Mouse (Mus musculus) heart, postnatal 0 days (tissue): Measurements from ENCODE around the gene Rap1gap2. TPM values are rescaled to one million over a fixed set of nuclear protein-coding genes. Genes with fewer than 3 reads are reported as not detected.
A peak's percentile ranks its signal among the peaks of the same experiment; 100 is the strongest.

Source experiments
- ATAC-seq: fragments of 200-750 bp; cut with Nextera tagmentation; 2 replicates; pipeline ENCODE4 v1.8.0; 2017; ENCODE audit warnings: low read depth, moderate number of reproducible peaks, moderate library complexity; ENCODE audit not compliant: insufficient read depth
- DNase-seq: peaks from one replicate; pipeline ENCODE4 v3.0.0-alpha.2; 2016; ENCODE audit warnings: low spot score
- H3K27ac ChIP-seq: fragments of 300-500 bp; sonication (generic); 2 replicates; pipeline ENCODE4 v1.5.1; 2014; ENCODE audit warnings: low read depth, mild to moderate bottlenecking
- H3K27me3 ChIP-seq: fragments of 300-500 bp; sonication (generic); 2 replicates; pipeline ENCODE4 v1.6.1; 2014; ENCODE audit warnings: low read length, mixed read lengths; ENCODE audit not compliant: control insufficient read depth, insufficient read depth
- H3K36me3 ChIP-seq: fragments of 300-500 bp; sonication (generic); replicated peaks from 2 replicates; pipeline ENCODE4 v1.6.1; 2014; ENCODE audit warnings: low read length, mixed read lengths; ENCODE audit not compliant: control insufficient read depth, insufficient read depth
- H3K4me1 ChIP-seq: fragments of 300-500 bp; sonication (generic); 2 replicates; pipeline ENCODE4 v1.6.1; 2014; ENCODE audit warnings: antibody characterized with exemption; ENCODE audit not compliant: control insufficient read depth, insufficient read depth
- H3K4me2 ChIP-seq: fragments of 300-500 bp; sonication (generic); 2 replicates; pipeline ENCODE4 v1.6.1; 2014; ENCODE audit warnings: low read depth, mild to moderate bottlenecking, low read length, moderate library complexity
- H3K4me3 ChIP-seq: fragments of 300-500 bp; sonication (generic); 2 replicates; pipeline ENCODE4 v1.5.1; 2014; ENCODE audit warnings: low read depth, low read length
- H3K9ac ChIP-seq: fragments of 300-500 bp; sonication (generic); replicated peaks from 2 replicates; pipeline ENCODE4 v1.6.1; 2014; ENCODE audit warnings: low read depth, low read length, mixed read lengths
- H3K9me3 ChIP-seq: fragments of 300-500 bp; sonication (generic); replicated peaks from 2 replicates; pipeline ENCODE4 v1.6.1; 2016; ENCODE audit warnings: low read length; ENCODE audit not compliant: control insufficient read depth
- CTCF ChIP-seq: IDR thresholded peaks from 2 replicates; pipeline ENCODE4 v1.5.1; 2016; ENCODE audit warnings: antibody characterized with exemption, control low read depth, low read depth
- EP300 ChIP-seq: IDR thresholded peaks from 2 replicates; pipeline ENCODE4 v1.6.1; 2016; ENCODE audit warnings: antibody characterized with exemption, low read depth
- WGBS: fragments of 180-500 bp; shearing (Covaris S2); extraction: QIAGEN DNeasy Blood & Tissue Kit; methylation state at CpG from one replicate; pipeline ENCODE4 v1.1.7; 2014; 5-methylcytosine and 5-hydroxymethylcytosine counted together
- polyA plus RNA-seq: library from polyadenylated mRNA; unstranded; fragments of >200 nt; fragmentation: Nextera tagmentation; extraction: Ambion mirVana; gene quantifications from 2 replicates; pipeline ENCODE4 v1.2.1, GENCODE M21; 2015
- total RNA-seq: library from RNA; depleted of rRNA; stranded (reverse); fragments of >200 nt; gene quantifications from 2 replicates; pipeline ENCODE4 v1.2.3, GENCODE M21; 2014; ENCODE audit warnings: low replicate concordance

The Rap1gap2 gene
- total and polyA plus RNA-seq, 2 experiments from 2014 or later: 5.6 to 16.5 TPM

DNA sequence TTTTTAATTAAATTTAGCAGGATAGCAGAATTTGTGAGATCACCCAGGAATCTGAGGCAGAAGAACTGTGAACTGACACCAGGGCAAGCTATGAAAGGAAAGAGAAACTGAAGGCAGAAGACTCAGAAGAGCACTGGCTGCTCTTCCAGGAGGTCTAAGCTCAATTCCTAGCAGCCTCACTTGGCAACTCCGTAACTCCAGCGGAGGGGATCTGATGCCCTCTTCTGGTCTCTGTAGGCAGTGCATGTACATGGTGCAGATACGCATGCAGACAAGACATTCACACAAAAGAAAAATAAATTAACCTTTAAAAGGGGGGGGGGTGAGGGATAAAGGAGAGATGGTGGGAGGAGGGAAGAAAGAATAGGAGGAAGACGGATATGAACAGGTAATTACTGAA is 80.9 kb downstream of the Rap1gap2 start:
- WGBS: 70% methylated on average over 4 of the region's 4 CpGs
- no peaks in the 10 kb centered on the region for H3K36me3 ChIP-seq
- H3K27ac ChIP-seq: no peak overlapping the region
- no peak overlapping the region for H3K4me3 ChIP-seq
- no peaks in the 10 kb centered on the region for H3K9me3 ChIP-seq
- ATAC-seq (no peak), DNase-seq (no peak)
- no peaks in the 10 kb centered on the region for H3K4me1 ChIP-seq
- TF ChIP-seq EP300 (no peak), CTCF (peak; percentile 52)
- H3K9ac ChIP-seq: no peak overlapping the region
- no peak overlapping the region for H3K4me2 ChIP-seq
- no peaks in the 10 kb centered on the region for H3K27me3 ChIP-seq

DNA sequence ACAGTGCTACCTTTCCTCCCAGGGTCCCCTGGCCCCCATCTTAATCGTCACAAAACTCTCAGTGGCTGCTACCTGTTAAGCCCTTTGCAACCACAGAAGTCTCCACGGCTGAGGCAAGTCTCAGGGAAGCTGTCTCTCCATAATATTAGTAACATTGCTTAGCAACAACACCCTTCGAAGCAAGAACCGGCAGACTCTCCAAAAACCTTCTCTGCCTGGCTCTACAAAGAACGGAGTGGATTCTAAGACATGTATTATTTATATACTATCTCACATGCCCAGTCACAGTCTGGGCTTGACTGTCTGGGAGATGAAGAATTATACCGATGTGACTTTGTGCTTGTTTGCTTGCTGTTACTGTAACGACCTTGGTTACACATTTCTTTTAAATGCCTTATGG is 83.2 kb downstream of the Rap1gap2 start:
- ATAC-seq: no peak
- peaks cover 15% of the 10 kb centered on the region; the same call in 1 of the 2 replicates for H3K4me1 ChIP-seq
- no peak overlapping the region for H3K4me2 ChIP-seq
- no peaks in the 10 kb centered on the region for H3K9me3 ChIP-seq
- no peak overlapping the region for H3K9ac ChIP-seq
- H3K4me3 ChIP-seq: no peak overlapping the region
- H3K27me3 ChIP-seq: 0 out of 2 replicates have a peak, but pooled peaks cover 9% of the 10 kb centered on the region
- no peaks in the 10 kb centered on the region for H3K36me3 ChIP-seq
- DNase-seq: no peak
- no peak overlapping the region for H3K27ac ChIP-seq
- WGBS: 61% methylated on average over 7 of the region's 7 CpGs
- TF ChIP-seq CTCF (no peak), EP300 (no peak)

DNA sequence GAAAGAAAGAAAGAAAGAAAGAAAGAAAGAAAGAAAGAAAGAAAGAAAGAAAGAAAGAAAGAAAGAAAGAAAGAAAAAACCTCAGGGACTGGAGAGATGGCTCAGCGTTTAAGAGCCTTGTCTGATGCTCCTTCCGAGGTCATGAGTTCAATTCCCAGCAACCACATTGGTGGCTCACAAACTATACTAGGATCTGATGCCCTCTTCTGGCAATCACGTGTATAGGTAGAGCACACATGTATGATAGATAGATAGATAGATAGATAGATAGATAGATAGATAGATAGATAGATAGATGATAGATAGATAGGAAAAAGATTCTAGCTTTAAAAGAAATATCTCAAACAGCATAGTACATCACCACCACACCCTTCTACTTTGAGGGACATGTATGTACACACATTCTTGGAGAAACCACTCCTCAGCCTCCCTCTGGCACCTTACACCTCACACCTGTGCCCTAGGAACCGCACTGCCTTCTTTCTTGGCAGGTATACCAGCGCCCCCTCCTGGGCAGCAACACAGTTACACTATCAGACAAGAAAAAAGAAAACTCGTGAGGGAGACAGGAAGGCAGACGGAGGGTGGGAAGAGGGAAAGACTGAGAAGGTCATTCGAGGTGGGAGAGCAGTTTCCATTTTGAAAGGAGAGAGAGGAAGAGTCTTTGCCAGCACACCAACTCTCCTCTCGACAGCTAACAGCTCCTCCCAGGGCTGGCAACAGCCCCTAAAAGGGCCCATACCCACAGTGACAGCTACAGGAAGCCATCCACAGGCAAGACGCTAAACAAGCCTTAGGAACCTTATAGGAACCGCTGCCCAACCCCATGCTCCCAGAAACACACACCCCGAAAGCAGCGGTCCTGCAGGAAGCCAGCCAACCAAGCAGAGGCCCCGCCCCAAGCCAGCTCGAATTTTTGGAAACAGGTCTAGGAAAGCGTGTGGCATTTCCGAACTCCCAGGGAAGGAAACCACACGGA is 84.2 kb downstream of the Rap1gap2 start:
- Histone ChIP-seq H3K27me3 (peaks cover 12% of the 10 kb centered on the region; the same call in 1 of the 2 replicates), H3K9me3 (no peaks in the 10 kb centered on the region), H3K27ac (no peak overlapping the region), H3K4me3 (peak overlapping the region; percentile 24), H3K36me3 (no peaks in the 10 kb centered on the region), H3K9ac (no peak overlapping the region), H3K4me2 (peak overlapping the region; percentile 56), H3K4me1 (peaks cover 22% of the 10 kb centered on the region)
- no peak for TF ChIP-seq EP300
- TF ChIP-seq CTCF: peak; percentile 80
- ATAC-seq (no peak), DNase-seq (peak; percentile 57)
- 18% methylated on average over 18 of the region's 18 CpGs for WGBS

DNA sequence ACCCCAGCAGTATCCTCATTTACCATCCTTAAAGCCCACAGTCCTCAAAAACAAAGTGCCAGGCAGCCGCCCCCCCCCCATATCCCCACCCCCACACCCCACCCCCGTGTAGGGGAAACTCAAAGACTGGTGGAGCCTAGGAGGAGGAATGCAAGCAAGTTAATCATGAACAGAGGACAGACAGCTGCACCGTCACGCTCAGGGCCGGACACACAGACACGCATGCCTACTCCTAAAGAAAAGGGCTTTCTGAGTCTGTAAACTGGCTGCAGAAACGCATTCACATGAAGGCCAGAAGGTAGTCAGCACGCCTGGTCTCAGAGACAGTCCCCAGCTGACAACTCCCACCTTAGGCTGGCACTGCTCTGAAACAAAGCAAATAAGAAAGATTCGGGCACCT is 85.1 kb downstream of the Rap1gap2 start:
- no peak overlapping the region for H3K4me2 ChIP-seq
- no peaks in the 10 kb centered on the region for H3K36me3 ChIP-seq
- ATAC-seq (no peak), DNase-seq (no peak)
- H3K4me3 ChIP-seq: no peak overlapping the region
- TF ChIP-seq CTCF (no peak), EP300 (no peak)
- H3K9ac ChIP-seq: no peak overlapping the region
- H3K27ac ChIP-seq: no peak overlapping the region
- H3K27me3 ChIP-seq: peaks cover 17% of the 10 kb centered on the region; the same call in 1 of the 2 replicates
- 72% methylated on average over 9 of the region's 9 CpGs for WGBS
- H3K4me1 ChIP-seq: peaks cover 24% of the 10 kb centered on the region
- no peaks in the 10 kb centered on the region for H3K9me3 ChIP-seq

DNA sequence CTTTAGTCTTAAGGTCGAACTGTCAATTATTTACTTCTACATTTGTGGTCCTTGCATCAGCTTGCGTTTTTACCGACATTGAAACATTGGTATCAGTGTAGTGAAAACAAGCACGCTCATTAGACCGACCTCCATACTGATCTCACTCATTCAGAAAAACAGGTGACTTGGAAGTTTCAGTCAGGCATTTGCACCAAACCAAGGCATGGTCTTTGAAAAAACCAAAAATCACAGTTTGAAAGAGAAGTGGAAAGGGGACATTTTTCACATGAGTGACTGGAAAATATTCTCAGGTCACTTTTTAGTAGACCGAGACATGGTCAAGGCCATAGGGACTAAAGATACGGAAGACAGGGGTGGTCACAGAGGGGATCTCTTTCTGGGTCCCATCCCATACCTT is 85.5 kb downstream of the Rap1gap2 start:
- no peak overlapping the region for H3K4me2 ChIP-seq
- H3K27ac ChIP-seq: no peak overlapping the region
- peaks cover 17% of the 10 kb centered on the region; the same call in 1 of the 2 replicates for H3K27me3 ChIP-seq
- TF ChIP-seq CTCF (no peak), EP300 (no peak)
- WGBS: 94% methylated on average over 7 of the region's 7 CpGs
- H3K9me3 ChIP-seq: no peaks in the 10 kb centered on the region
- H3K9ac ChIP-seq: no peak overlapping the region
- no peak for ATAC-seq
- DNase-seq: no peak
- no peaks in the 10 kb centered on the region for H3K36me3 ChIP-seq
- H3K4me3 ChIP-seq: no peak overlapping the region
- H3K4me1 ChIP-seq: peaks cover 24% of the 10 kb centered on the region
